Mouse (Mus musculus) embryonic facial prominence, embryonic 14.5 days (tissue): ENCODE measurements at regions not wholly inside any gene's neighbourhood (a gene's known extent, or its start where the extent isn't known, plus 50 kb on each side); places are given as distances from the start of the nearest gene placed in this dataset.

Source experiments
- ATAC-seq: fragments of 200-750 bp; cut with Nextera tagmentation; 2 replicates; pipeline ENCODE4 v1.8.0; 2017; ENCODE audit warnings: low read depth, moderate number of reproducible peaks, moderate TSS enrichment
- DNase-seq: peaks from one replicate; pipeline ENCODE4 v3.0.0-alpha.2; 2015; ENCODE audit warnings: low spot score
- H3K27ac ChIP-seq: fragments of 300-500 bp; sonication (generic); replicated peaks from 2 replicates; pipeline ENCODE4 v1.5.1; 2014; ENCODE audit warnings: low read depth, mild to moderate bottlenecking, low read length, moderate library complexity
- H3K27me3 ChIP-seq: fragments of 300-500 bp; sonication (generic); replicated peaks from 2 replicates; pipeline ENCODE4 v1.6.1; 2014; ENCODE audit warnings: low read length; ENCODE audit not compliant: control insufficient read depth, insufficient read depth
- H3K36me3 ChIP-seq: fragments of 300-500 bp; sonication (generic); 2 replicates; pipeline ENCODE4 v1.6.1; 2014; ENCODE audit warnings: low read length, mixed read lengths; ENCODE audit not compliant: control insufficient read depth, insufficient read depth
- H3K4me1 ChIP-seq: fragments of 300-500 bp; sonication (generic); 2 replicates; pipeline ENCODE4 v1.6.1; 2014; ENCODE audit warnings: antibody characterized with exemption, low read length; ENCODE audit not compliant: control insufficient read depth, insufficient read depth
- H3K4me2 ChIP-seq: fragments of 300-500 bp; sonication (generic); 2 replicates; pipeline ENCODE4 v1.6.1; 2014; ENCODE audit warnings: low read depth, mild to moderate bottlenecking, low read length, moderate library complexity, mixed read lengths
- H3K4me3 ChIP-seq: fragments of 300-500 bp; sonication (generic); 2 replicates; pipeline ENCODE4 v1.5.1; 2014; ENCODE audit warnings: low read depth, mild to moderate bottlenecking, low read length
- H3K9ac ChIP-seq: fragments of 300-500 bp; sonication (generic); 2 replicates; pipeline ENCODE4 v1.6.1; 2014; ENCODE audit warnings: low read depth, mild to moderate bottlenecking, low read length, moderate library complexity, mixed read lengths
- H3K9me3 ChIP-seq: fragments of 300-500 bp; sonication (generic); 2 replicates; pipeline ENCODE4 v1.6.1; 2016; ENCODE audit warnings: low read length; ENCODE audit not compliant: control insufficient read depth
- whole genome bisulfite sequencing: fragments of 180-500 bp; shearing (Covaris S2); extraction: QIAGEN DNeasy Blood & Tissue Kit; methylation state at CpG from one replicate; pipeline ENCODE4 v1.1.7; 2014; 5-methylcytosine and 5-hydroxymethylcytosine counted together

DNA sequence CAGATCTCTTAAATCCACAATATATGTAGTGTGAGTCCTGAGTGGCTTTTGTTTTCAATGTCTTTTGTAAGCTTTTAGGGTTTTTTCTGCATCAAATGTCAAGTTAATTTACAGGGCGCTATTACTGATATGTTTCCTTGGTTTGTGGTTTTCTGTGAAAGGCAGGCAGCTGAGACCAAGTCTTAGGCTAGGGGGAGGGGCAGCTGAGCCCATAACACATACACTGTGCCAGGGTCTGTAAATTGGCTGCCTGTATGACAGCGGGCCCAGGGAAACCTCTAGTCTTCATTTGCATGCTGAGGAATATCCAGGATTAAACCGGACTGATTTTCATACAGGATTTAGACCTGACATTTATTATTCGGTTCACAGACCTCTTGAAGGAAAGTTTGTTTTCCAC is 353.2 kb upstream of the Tmem161b start:
- no peaks in the 10 kb centered on the region for H3K9me3 ChIP-seq
- no peak overlapping the region for H3K4me2 ChIP-seq
- no peak overlapping the region for H3K9ac ChIP-seq
- H3K27me3 ChIP-seq = no peaks in the 10 kb centered on the region
- H3K36me3 ChIP-seq = no peaks in the 10 kb centered on the region
- H3K4me1 ChIP-seq = no peaks in the 10 kb centered on the region
- peak; percentile 75 for DNase-seq
- 45% methylated on average over 4 of the region's 4 CpGs for WGBS
- H3K4me3 ChIP-seq = no peak overlapping the region
- no peak overlapping the region for H3K27ac ChIP-seq
- peak; percentile 90 for ATAC-seq

GRCm38 (mm10) chr13:83872143-83872819 is 349.8 kb upstream of the Tmem161b start:
- Histone ChIP-seq H3K4me3 (no peak overlapping the region), H3K4me1 (no peaks in the 10 kb centered on the region), H3K36me3 (no peaks in the 10 kb centered on the region), H3K27ac (no peak overlapping the region), H3K9me3 (no peaks in the 10 kb centered on the region), H3K4me2 (no peak overlapping the region), H3K27me3 (no peaks in the 10 kb centered on the region), H3K9ac (no peak overlapping the region)
- no peak for DNase-seq
- WGBS = 62% methylated on average over 3 of the region's 3 CpGs
- no peak for ATAC-seq

GRCm38 (mm10) chr13:83872887-83873286 is 349.2 kb upstream of the Tmem161b start:
- Histone ChIP-seq H3K36me3 (no peaks in the 10 kb centered on the region), H3K27me3 (no peaks in the 10 kb centered on the region), H3K9ac (no peak overlapping the region), H3K4me2 (no peak overlapping the region), H3K9me3 (no peaks in the 10 kb centered on the region), H3K4me1 (no peaks in the 10 kb centered on the region), H3K27ac (no peak overlapping the region), H3K4me3 (no peak overlapping the region)
- peak; percentile 64 for DNase-seq
- WGBS = 14% methylated on average over 5 of the region's 5 CpGs
- peak; percentile 85; the same call in 1 of the 2 replicates for ATAC-seq

GRCm38 (mm10) chr13:83879561-83879960 is 342.5 kb upstream of the Tmem161b start:
- Histone ChIP-seq H3K4me2 (no peak overlapping the region), H3K4me3 (no peak overlapping the region), H3K9me3 (no peaks in the 10 kb centered on the region), H3K4me1 (no peaks in the 10 kb centered on the region), H3K27me3 (no peaks in the 10 kb centered on the region), H3K27ac (no peak overlapping the region), H3K36me3 (no peaks in the 10 kb centered on the region), H3K9ac (no peak overlapping the region)
- no peak for ATAC-seq
- no peak for DNase-seq
- WGBS = 60% methylated on average over 2 of the region's 2 CpGs

DNA sequence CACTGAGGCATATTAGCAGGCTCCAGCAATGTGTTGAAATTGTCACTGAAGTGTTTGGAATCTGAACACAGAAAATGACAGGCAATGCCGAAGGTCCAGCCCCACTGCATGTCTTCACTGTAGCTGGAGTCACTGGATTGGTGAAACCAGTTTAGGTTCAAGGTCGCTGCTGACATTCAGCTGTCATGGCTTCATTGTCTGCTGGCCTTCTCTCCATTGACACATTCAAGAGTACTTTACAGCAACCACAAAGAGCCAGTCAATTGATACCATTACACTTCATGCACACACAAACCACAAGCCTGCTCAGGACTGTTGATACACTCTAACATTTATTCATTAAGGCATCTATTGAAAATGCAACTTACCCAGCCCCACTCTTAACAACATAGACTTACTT is 341.8 kb upstream of the Tmem161b start:
- Histone ChIP-seq H3K27me3 (no peaks in the 10 kb centered on the region), H3K27ac (no peak overlapping the region), H3K4me3 (no peak overlapping the region), H3K36me3 (no peaks in the 10 kb centered on the region), H3K9ac (no peak overlapping the region), H3K9me3 (no peaks in the 10 kb centered on the region), H3K4me1 (no peaks in the 10 kb centered on the region), H3K4me2 (no peak overlapping the region)
- ATAC-seq (peak; percentile 78; the same call in 1 of the 2 replicates), DNase-seq (peak; percentile 3)
- 55% methylated on average over 2 of the region's 2 CpGs for WGBS

DNA sequence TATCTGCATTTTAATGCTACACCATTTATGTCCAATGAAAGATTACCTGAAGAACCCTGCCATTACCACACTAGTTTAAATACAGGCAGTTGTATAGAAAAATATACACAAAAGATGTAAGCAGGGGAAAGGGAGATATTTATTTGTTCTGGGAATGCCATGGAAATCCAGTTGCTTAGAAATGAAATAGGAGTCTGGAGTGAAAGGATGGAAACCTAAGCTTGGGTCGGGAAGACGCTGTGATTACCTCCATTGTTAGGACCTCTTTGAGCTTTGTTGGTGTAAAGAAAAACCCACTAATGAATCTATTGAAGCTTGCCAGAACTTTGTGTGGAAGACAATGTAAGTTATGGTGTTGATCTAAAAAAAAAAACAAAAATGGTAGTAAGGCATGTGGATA is 341.3 kb upstream of the Tmem161b start:
- no peaks in the 10 kb centered on the region for H3K4me1 ChIP-seq
- no peak overlapping the region for H3K27ac ChIP-seq
- H3K4me3 ChIP-seq = no peak overlapping the region
- ATAC-seq = peak; percentile 67; the same call in 1 of the 2 replicates
- H3K27me3 ChIP-seq = no peaks in the 10 kb centered on the region
- peak; percentile 27 for DNase-seq
- 75% methylated on average over 2 of the region's 2 CpGs for WGBS
- H3K9ac ChIP-seq = no peak overlapping the region
- H3K4me2 ChIP-seq = no peak overlapping the region
- no peaks in the 10 kb centered on the region for H3K36me3 ChIP-seq
- H3K9me3 ChIP-seq = no peaks in the 10 kb centered on the region

DNA sequence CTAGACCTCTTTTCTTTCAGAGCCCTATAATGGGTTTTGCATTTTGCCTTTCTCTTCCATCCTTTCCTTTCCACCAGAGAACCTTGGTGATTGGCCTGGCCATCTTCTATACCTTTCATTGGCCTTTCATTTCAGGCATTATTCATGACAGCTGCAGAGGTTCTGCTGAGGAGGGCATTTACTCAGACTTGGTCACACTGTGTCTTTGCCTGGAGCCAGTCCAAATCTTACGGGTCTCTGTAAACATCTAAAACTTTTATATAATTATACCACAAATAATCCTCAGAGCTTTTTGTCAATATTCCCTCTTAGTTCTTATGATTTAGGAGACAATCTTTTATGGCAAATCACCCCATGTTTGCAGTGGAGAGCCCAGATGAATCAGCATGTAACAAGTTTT is 339.3 kb upstream of the Tmem161b start:
- H3K9ac ChIP-seq = no peak overlapping the region
- no peak overlapping the region for H3K4me3 ChIP-seq
- H3K4me2 ChIP-seq = no peak overlapping the region
- H3K27ac ChIP-seq = no peak overlapping the region
- ATAC-seq (no peak), DNase-seq (no peak)
- H3K27me3 ChIP-seq = no peaks in the 10 kb centered on the region
- H3K4me1 ChIP-seq = no peaks in the 10 kb centered on the region
- no peaks in the 10 kb centered on the region for H3K36me3 ChIP-seq
- no peaks in the 10 kb centered on the region for H3K9me3 ChIP-seq
- WGBS = 70% methylated on average over 1 of the region's 1 CpGs

DNA sequence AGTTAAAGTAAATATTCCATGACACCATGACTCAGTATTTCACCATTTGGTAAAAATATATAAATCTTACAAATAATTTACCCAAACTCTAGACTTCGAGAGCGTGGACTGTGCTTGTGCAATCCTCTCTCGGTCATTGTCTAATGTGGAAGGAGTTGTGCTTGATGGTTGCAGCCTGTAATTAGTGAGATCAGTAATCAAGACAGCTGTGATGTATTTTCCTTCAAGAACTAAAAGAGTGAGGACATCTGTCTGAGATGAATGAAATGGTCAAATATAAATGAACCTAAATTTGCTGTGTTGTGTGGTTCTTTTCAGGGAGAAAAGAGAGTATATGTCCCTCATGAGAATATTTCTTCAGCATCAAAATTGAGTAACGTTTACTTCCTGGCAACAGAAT is 338.3 kb upstream of the Tmem161b start:
- 83% methylated on average over 4 of the region's 4 CpGs for WGBS
- H3K27ac ChIP-seq = no peak overlapping the region
- ATAC-seq (no peak), DNase-seq (no peak)
- H3K4me3 ChIP-seq = no peak overlapping the region
- H3K27me3 ChIP-seq = no peaks in the 10 kb centered on the region
- H3K9me3 ChIP-seq = no peaks in the 10 kb centered on the region
- H3K36me3 ChIP-seq = no peaks in the 10 kb centered on the region
- no peak overlapping the region for H3K4me2 ChIP-seq
- H3K4me1 ChIP-seq = no peaks in the 10 kb centered on the region
- H3K9ac ChIP-seq = no peak overlapping the region

DNA sequence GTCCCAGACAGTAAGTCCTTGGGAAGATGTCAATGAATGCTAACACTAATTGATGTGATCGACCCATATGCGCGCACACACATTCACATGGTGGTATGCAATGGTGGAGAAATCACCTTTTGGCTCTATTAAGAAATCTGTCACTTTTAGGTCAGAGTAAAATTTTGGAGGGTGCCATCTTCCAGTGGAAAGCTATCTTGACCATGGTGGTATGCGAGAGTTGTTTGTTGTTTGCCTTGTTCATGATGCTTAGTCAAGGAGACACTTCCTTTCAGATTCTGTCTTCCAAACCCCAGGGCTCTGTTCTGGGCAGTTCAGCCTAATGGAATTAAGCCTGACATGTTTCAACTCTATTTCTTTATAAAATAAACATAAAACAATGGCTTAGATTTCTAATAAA is 337.9 kb upstream of the Tmem161b start:
- DNase-seq (peak; percentile 6), ATAC-seq (no peak)
- Histone ChIP-seq H3K36me3 (no peaks in the 10 kb centered on the region), H3K4me1 (no peaks in the 10 kb centered on the region), H3K4me3 (no peak overlapping the region), H3K27me3 (no peaks in the 10 kb centered on the region), H3K9me3 (no peaks in the 10 kb centered on the region), H3K9ac (no peak overlapping the region), H3K4me2 (no peak overlapping the region), H3K27ac (no peak overlapping the region)
- WGBS = 89% methylated on average over 4 of the region's 4 CpGs
